Mouse (Mus musculus): ENCODE data around the gene Alk.

Alk gene

DNA sequence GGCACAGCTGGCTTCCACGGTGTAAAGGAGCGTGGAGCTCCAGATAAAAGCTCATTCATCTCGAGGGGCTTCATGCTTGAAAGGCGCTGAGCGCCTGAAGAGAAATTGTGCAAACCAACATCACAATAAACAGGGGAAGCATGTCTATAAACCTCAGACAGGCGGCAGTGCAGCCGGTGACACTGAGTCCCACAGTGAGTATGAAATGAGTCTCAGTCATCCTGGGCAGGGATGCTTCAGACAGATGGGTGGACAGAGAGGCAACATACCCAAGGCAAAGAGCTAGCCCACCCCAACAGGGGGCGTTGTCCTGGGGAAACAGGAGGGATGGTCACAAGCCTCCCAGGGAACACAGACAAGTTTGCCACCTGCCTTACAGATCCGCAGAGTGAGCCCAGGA is 460.0 kb downstream of the Alk start:
- no peak for DNase-seq (ENCODE audit: low read depth)

DNA sequence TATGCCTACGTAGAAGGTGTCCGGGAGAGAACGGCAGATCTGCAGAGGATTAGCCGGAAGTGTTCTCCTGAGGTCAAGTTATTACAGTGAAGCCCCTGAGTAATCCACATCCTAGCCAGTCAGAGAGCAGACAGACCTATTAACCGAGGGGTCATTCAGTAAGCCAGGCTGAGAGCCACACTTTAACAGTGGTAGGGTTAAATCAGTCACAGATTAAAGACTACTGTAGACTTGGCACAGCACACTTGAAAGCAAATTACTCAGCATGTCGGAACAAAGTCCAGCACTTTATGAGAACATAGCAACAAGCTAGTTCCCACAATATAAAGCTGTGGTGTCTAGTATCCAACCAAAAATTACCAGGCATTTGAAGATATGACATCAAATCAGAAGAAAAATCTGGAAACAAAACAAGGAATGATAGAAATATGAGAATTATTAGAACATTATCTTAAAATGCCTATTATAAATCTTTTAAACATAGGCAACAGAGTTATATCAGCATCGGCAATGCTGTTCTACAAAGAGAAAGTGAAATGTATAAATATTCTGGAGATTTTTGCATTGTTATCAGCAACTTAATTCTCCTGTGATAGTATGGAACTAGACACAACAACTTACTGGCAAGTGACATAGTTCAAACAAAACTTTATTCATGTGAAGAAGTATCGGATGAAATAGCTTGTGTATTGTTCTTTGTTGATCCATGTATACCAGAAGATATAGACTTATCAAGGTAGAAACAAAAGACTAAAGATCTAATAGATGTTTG is 472.1 kb downstream of the Alk start:
- no peak for DNase-seq (ENCODE audit: low read depth)

DNA sequence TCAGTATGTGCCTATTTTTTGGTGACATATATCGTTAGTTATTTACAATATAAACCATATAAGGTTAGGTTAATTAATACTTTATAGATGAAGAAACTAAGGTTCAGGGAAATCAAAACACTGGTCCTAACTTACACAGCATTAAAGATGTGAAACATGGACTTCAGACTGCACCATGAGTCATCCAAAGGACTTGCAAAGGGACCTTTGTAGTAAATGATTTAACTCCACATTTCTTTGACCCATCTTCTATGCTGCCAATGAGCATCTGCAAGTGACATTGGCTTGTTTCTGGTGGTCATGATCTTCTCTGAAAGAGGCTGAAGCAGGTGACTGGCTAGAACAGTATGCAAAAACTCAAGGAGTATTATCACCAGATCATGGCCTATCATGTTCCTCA is 482.8 kb downstream of the Alk start:
- DNase-seq (ENCODE audit: low read depth): no peak

DNA sequence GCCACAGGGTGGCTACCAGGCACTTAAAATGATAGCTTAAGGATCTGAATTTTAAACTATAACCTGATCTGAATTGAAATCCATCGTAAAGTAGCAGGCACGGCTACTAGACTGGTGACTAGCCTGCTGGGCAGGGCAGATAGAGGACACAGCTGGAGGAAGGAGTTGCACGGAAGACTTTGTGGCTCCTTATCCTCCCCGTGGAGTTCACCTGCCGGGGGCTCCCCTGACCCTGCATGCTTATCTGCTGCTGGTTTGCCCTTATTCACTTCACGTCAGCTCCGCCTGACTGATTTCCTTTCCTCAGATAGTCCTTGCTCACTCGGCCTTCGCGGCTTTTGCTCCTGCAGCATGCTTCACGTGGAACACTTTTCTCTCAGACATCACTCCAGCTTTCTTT is 484.1 kb downstream of the Alk start:
- no peak for DNase-seq (ENCODE audit: low read depth)

DNA sequence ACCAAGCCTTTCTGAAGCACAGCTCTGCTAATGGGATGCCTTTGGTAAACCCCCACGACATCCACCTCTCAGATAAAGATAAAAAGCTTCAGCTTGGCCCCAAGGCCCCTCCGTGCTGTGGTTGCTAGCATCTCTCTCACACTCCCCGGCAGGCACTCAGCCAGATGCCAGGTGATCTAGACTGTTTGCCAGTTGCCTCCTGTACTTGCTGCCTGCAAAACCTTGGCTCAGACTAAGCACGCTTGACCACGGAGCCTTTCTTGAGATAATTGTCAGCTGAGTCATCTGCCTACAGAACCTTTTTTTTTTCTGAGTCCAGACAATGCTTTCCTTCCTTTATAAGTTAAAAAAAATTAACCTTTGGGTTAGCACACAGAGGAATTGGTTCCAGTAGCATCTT is 486.1 kb downstream of the Alk start:
- no peak for DNase-seq (ENCODE audit: low read depth)

DNA sequence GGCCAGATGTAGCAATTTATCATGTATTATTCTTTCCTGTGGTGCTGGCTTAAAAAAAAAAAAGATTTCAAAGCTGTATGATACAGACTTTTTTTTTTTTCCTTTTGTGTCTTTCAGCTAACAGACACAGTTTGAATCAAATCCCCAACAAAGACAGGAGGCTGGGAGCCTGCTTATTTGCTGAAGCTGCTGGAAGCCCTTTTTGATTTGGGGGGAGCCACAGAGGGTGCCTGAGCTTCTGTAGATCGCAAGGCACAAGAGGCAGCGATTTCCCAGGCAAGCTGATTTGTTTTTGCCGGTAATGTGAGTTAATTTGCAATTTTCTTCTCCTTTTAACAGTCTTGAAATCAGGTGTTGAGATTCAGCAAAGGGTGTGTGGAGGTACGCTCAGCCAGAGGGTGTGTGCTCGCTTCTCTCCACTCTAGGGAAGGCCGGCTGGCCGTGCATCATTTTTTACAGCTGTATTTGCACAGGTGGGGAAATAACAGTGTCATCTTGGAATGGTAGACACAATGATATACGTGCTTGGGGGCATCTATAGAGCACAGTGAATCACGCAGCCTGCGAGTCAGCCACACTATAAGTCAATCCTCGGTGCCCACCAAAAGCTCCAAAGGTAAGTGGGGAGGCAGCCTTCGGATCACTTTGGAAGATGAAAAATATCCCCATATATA is 489.0 kb downstream of the Alk start:
- no peak for DNase-seq (ENCODE audit: low read depth)

DNA sequence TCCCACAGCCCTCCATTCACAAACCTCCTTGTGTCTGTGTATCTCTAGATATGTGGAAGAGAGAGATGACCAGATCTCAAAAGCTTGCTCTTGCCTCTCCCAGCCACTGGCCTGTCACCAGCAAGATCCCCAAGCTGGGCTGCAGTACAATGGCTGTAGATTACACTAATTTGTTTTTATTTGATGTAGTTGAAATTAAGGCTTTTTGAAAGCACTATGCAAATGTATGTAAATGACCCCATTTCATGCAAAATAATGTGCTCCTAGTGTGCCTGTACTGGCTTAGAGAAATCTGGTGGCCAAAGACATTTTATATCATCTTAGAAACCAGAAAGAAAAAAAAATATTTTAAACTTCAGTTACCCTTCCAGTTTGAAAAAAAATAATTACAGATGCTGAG is 492.4 kb downstream of the Alk start:
- DNase-seq (ENCODE audit: low read depth): no peak

DNA sequence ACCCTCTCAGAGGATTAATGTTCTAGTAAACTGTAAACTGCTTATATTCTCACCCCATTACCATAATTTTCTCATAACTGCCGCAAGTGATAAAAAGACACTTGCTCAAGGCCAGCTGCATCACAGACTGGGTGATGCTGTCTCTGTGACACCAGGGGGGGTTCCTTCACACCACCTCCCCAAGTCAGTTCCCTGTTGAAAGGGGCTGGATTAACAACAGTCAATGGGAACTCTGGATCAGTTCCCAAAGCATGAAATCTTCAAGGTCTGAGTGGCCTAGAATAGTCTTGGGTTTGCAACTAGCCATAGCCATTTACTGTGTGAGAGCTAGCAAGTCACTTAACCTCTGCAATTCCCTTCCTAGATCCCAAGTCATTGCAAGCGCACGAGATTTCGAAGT is 492.9 kb downstream of the Alk start:
- DNase-seq (ENCODE audit: low read depth): no peak

DNA sequence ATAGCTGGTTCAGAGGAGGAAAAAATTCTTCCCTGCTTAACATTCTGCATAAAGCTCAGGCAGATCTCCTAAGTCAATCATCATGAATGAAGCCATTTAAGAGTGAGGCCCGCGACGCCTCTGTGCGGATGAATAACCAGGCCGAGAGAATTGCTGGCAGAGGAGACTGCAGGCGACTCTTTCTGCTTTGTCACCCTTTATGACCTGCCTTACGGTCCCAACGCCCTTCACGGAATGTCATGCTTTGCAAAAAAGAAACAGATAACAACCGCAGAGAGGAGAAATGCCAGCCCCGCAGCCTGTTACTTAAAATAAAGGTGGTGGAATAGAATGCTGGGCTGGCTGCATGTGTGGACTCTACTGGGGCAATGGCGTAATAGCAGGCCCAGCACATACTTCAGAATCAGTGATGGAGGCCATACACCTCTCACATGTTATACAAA is 517.1 kb downstream of the Alk start:
- DNase-seq (ENCODE audit: low read depth): no peak

DNA sequence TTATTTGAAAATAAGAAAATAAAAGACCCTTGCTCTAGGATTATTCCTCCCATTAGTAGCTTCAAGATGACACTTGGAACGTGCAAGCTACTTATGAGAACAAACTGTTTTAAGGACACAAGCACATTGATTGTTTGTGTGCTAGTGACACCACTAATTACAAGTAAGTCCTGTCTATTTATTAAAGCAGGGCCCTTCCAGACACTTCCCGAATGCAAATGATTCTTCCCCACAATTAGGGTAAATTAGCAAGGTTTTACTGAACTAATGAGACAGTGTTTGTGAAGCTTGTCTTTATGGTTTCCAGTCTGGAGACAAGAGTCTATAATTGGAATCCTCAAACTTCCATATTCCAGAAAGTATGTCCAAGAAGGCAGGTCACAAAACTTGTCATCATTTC is 523.0 kb downstream of the Alk start:
- no peak for DNase-seq (ENCODE audit: low read depth)

DNA sequence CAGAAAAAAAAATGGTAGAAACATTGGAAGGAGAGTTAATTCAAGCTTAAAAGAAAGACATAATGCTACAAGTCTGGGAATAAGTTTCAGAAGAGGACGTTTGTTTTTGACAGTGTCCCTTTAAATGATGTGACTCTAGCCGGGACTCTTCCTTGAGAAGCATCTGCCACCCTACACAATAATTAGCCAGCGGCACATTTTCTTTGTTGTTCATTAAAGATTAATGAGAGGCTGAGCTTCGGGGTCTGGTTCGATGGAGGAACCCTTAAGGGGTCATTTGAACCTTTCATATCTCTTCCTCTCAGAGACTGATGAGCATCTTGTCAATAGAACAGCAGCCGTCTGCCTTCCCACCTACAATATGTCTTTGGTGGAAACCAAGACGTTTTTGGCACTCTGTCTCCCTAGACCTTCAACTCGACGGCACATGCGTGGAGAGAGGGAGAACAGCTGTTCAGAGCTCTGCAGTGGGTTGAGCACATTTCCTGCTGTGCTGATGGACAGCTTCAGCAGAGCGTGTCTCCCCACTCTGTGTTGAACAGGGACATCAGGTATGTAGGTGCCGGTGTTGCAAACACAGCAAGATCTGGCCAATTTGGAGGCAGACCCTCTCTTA is 528.0 kb downstream of the Alk start:
- DNase-seq (ENCODE audit: low read depth): no peak

DNA sequence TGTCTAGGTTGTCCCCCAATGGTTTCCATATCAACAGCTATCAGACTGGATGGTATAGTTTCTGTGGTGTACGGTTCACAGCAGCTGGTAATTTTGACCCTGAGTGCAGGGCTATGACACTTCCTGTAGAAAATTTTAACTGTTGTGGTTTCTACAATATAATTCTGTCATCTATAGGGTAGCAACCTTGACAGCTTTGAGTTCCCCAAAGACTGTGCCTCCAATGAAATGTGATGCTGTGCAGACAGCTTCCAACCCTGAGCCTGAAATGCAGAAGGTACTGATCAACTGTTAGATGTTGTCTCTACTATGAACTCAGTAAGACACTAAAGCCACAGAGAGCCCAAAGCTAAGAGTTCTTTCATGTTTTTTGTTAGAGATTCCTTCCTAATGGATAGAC is 532.6 kb downstream of the Alk start:
- DNase-seq (ENCODE audit: low read depth): no peak

DNA sequence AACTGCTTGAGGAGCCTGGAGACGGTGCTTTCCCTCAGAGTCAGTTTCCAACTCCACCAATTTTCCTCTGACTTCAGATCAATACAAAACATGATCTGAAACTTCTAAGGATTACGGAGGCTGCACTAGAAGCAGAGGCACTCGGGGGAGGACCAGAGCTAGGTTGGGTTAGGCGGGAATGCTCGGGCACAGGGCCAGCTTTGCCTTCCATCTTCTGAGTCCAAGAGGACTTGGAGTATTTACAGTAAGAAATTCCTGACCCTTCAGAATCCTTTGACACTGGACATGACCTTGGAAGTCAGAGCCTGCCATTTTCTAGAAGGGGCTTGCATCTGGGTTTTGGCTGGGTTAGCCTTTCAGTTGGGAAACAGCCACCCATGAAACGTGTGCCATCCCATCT is 536.3 kb downstream of the Alk start:
- no peak for DNase-seq (ENCODE audit: low read depth)

DNA sequence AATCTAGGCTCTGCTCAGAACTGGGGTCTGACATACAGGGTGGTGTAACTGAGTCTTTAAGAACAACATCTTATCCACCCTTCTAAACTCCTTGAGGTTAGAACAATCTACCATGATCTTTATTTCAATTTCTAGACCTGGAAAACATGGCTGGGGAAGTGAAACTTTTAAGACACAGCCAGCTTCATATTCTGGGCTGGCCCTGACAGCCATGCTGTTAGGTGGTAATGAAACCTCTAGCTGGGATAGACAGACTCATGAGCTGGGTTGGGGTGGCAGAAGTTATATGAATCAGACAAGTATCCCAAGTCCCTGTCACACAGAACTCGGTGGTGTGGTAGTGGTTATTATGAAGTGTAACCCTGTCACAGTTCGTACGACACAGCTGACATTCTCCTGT is 541.4 kb downstream of the Alk start:
- DNase-seq (ENCODE audit: low read depth): no peak

DNA sequence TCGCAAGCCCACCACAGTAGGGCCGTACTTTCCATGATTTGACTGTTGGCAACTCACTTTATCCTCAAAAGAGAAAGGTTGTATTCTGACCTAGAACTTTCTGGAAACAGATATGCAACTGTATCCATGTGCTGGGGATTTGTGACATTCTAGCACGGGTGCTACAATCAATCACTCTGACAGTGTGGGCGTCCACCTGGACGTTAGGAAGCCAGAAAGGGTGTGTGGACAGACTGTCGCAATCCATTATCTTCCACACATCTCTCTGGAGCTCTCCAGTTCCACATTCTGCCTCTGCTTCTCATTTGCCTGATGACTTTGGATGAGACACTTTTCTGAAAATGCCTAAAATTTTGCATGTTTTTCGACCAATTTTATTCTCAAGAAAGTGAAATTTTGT is 545.1 kb downstream of the Alk start:
- DNase-seq (ENCODE audit: low read depth): no peak

DNA sequence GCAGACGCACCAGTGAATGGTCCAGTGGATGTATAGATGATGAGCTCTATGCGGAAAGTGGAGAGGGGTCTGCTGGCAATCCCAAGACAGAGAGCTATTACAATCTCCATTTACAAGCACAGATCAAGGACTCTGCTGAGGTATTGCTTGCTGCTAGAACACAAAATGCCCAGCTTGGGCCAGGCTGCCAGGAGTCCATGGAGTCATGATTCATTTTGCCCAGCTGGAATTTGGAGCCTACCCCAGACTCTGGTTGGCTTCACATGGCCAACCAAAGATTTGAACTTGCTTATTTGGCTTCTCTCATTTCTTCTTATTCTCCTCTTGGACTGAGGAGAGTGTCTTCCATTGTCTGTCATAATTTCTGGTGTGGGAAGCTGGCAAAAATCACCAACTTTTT is 558.8 kb downstream of the Alk start:
- DNase-seq (ENCODE audit: low read depth): no peak

DNA sequence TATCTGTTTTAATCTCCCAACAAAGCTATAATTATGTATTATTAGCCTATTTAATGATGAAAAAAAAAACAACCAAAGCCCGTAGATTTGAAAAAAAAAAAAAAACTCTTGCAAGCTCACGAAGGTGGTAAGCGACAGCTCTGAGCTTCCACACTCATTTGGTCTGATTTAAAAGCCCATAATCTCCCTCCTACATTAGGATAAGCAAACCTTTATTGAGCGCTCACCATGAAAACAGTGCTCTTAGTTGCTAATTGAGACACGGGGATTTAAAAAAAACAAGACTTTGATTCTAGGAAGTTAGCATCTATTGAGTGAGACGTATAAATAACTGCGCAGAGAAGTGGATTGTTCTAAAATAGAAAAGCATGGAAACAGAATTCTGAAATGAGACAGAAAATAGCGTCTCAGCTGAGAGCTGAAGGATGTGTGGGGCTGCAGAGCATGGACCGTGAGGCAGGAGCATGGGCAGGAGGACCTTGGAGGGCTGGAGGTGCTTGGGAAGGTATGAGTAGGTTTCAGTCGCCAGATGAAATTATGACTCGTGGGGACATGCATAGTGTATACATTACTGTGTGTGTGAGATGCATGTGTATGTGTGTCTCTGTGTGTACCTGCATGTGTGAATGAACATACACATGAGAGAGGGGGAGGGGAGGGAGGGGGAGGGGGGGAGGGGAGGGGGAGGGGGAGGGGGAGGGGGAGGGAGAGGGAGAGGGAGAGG is 560.6 kb downstream of the Alk start:
- DNase-seq (ENCODE audit: low read depth): no peak

DNA sequence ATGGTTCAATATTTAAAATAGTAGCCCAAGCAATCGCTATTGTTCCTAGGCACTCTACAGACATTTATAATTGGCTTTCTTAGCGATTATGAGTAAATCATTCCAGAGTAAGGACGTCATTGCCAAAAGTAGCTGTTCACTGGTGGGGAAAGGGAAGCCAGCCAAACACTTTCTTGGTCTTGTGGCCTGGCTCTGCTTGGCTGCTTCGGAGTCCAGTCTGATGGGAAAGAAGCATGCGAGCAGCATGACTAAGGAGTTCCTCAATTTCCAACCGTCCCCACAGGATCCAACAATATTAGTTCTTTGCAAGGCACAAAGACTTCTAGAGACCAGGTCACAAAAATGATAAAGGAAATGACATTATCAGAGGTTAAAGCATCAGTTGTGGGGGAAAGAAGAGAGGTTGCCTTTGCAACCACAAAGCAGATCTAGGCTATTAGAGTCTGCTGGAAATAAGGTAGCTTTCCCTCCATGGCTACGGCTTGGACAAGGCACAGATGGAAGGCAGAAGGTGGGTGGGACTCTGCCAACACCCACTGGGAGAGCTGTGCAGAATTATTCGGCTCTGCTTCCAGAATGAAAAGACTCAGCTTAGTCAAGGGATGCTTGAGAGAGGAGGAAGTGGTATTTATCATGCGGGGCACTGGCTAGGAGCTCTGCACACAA is 561.3 kb downstream of the Alk start:
- no peak for DNase-seq (ENCODE audit: low read depth)

DNA sequence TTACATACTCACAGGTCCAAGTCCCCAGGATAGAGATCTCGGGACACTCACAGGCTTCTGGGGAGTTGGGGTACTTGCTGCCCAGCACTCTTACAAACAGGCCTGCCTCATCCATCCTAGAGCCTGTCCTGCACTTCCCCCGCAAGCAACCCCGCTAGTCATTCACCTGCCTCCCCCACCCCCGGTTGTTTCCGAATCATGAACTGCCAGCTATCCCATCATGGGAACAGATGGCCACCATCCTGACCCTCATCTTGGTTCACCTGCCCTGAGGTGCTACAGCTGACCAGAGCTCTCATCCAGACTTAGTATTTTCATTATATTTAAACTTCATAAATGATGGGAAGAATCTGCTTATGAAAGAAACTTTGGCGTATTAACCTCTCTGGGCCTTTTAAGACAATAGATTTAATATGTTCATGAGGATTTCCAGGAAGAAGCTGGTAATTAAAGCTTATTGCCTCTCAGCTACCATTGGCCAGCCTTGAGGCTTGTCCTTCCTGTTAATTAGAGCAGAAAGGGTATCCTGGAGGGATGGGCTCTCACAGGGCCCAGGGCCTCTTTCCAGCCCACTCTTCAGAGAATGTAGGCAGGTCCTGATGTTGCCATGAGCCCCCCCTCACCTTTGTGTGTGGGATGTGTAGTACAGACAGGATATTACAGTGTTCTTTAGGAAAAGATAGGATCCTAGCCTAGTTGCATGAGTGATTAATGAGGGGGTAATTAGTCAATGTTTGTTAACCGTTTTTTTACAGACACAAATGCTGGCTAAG is 565.1 kb downstream of the Alk start:
- no peak for DNase-seq (ENCODE audit: low read depth)

DNA sequence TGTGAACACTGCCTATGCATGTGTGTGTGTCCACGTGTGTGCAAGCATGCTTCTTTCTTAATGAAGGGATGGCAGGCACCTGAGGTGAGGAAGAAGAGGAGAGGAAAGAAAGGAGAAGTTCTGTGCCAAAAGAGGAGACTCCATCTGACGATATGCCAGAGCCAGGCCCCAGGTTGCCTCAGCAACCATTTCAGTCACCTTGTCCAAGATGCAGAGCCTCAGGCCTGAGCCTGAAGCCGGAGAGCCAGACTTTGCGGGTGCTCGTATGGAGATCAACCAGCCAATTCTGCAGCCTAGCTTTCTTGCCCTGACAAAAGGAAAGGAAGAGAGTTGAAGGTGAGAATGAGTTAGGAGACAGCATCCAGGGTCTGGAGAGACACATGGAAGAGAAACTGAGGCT is 566.1 kb downstream of the Alk start:
- DNase-seq (ENCODE audit: low read depth): no peak

DNA sequence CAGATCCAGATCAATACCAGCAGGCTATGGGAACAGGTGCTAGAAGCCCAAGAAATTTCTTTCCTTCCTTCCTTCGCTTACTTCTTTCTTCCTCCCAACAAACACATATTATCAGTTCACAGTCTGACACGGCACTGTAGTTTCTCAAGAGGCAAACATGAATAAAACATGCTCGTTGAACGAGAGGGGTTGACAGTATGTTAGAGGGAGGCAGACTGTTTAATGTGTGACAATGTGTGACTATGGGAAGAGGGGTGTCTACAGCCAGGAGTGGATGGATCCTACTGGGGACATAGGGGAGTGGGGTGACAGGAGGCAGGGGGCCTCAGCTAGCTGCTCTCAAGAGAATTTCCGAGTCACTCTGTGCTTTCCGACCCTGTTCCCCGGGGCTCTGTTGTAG is 573.8 kb downstream of the Alk start:
- DNase-seq (ENCODE audit: low read depth): no peak

DNA sequence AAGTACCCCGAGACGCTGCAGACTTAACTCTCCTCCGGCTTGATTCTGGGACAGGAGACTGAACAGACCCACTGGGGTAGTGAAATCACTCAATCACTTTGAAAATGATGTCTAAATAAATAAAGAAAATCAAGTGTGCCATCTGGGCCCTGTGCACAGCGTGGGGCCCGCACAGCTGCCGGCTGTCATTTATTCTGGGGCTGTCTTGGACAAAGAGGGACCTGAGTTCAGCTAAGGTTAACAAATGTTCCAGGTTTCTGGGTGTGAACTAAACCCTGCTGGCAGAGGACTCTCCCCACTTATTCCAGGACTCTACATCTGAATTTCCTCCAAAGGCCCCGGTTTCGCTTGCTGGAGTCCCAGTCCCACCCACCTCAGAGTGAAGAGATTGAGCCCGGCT is 581.1 kb downstream of the Alk start:
- no peak for DNase-seq (ENCODE audit: low read depth)
